Mouse (Mus musculus) embryonic facial prominence, embryonic 13.5 days (tissue): ENCODE measurements around the gene Dnah6. TPM values are rescaled to one million over a fixed set of nuclear protein-coding genes. Genes with fewer than 3 reads are reported as not detected.

Source experiments
- ATAC-seq: fragments of 200-750 bp; cut with Nextera tagmentation; 2 replicates; pipeline ENCODE4 v1.8.0; 2017; ENCODE audit warnings: low read depth; ENCODE audit not compliant: insufficient number of reproducible peaks, insufficient read depth, low FRiP score, low TSS enrichment
- H3K27ac ChIP-seq: fragments of 300-500 bp; sonication (generic); 2 replicates; pipeline ENCODE4 v1.5.1; 2015; ENCODE audit warnings: moderate library complexity, mild to moderate bottlenecking, inconsistent platforms
- H3K27me3 ChIP-seq: fragments of 300-500 bp; sonication (generic); 2 replicates; pipeline ENCODE4 v1.6.1; 2015; ENCODE audit warnings: mild to moderate bottlenecking, inconsistent platforms
- H3K36me3 ChIP-seq: fragments of 300-500 bp; sonication (generic); 2 replicates; pipeline ENCODE4 v1.6.1; 2015; ENCODE audit warnings: mild to moderate bottlenecking, inconsistent platforms
- H3K4me1 ChIP-seq: fragments of 300-500 bp; sonication (generic); 2 replicates; pipeline ENCODE4 v1.6.1; 2015; ENCODE audit warnings: inconsistent platforms
- H3K4me2 ChIP-seq: fragments of 300-500 bp; sonication (generic); 2 replicates; pipeline ENCODE4 v1.6.1; 2015; ENCODE audit warnings: moderate library complexity, mild to moderate bottlenecking, inconsistent platforms
- H3K4me3 ChIP-seq: fragments of 300-500 bp; sonication (generic); 2 replicates; pipeline ENCODE4 v1.5.1; 2015; ENCODE audit warnings: mild to moderate bottlenecking, inconsistent platforms
- H3K9ac ChIP-seq: fragments of 300-500 bp; sonication (generic); 2 replicates; pipeline ENCODE4 v1.6.1; 2015; ENCODE audit warnings: mild to moderate bottlenecking, inconsistent platforms
- H3K9me3 ChIP-seq: fragments of 300-500 bp; sonication (generic); 2 replicates; pipeline ENCODE4 v1.6.1; 2016; ENCODE audit warnings: inconsistent platforms
- WGBS: fragments of 180-500 bp; shearing (Covaris S2); methylation state at CpG from one replicate; pipeline ENCODE4 v1.1.7; 2015; ENCODE audit warnings: mixed read lengths; 5-methylcytosine and 5-hydroxymethylcytosine counted together
- polyA plus RNA-seq: library from polyadenylated mRNA; unstranded; fragments of >200 nt; fragmentation: Nextera tagmentation; extraction: Ambion mirVana; gene quantifications from 2 replicates; pipeline ENCODE4 v1.2.1, GENCODE M21; 2015

Dnah6 gene
- polyA plus RNA-seq, 1 experiment from 2014 or later, result not detected

DNA sequence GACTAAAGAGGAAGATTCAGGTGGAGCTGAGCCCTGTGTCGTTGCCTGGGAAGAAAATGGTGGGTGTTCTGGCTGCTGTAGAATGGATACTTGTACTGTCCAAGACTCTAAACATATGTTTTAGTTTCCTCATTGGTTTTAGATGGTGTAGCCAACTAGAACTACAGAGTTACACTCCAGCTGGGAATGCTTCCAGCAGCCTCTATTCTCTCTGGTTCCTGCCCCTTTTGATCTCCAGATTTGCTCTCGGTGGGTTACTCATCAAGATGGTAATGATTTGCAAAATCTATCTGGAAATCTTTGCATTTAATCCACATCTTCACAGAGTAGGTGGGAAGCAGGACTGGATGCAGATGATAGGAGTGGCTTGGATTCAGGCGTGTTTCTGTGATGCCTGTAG lies 80.6 kb downstream of the Dnah6 start:
- Histone ChIP-seq H3K4me3 (no peak overlapping the region), H3K27me3 (no peaks in the 10 kb centered on the region), H3K4me2 (no peak overlapping the region), H3K4me1 (peaks cover 9% of the 10 kb centered on the region; the same call in 1 of the 2 replicates), H3K9me3 (no peaks in the 10 kb centered on the region), H3K27ac (no peak overlapping the region), H3K36me3 (no peaks in the 10 kb centered on the region), H3K9ac (no peak overlapping the region)
- ATAC-seq, result no peak
- WGBS, result 65% methylated on average over 3 of the region's 3 CpGs

DNA sequence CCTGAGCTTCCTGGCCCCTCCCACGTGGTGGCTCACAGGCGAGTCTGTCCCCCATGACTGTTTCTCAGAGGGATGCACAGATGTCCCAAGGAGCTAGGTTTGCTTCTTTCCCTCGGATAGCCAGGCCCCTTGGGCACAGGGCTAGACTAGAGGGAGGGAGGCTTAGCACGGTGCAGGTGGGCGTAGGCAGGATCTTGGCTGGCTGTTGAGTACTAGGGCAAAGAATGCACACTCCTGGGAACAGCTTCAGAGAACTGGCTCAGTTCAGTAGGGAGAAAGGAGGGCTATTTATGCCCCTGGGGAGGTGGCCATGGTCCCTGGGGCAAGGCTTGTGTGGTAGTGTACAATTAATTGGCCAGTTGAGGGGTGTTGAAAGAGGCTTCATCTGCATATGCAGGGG lies 88.7 kb downstream of the Dnah6 start:
- Histone ChIP-seq H3K9me3 (no peaks in the 10 kb centered on the region), H3K4me3 (no peak overlapping the region), H3K27me3 (no peaks in the 10 kb centered on the region), H3K9ac (no peak overlapping the region), H3K27ac (no peak overlapping the region), H3K36me3 (no peaks in the 10 kb centered on the region), H3K4me1 (peaks cover 7% of the 10 kb centered on the region; the same call in 1 of the 2 replicates), H3K4me2 (no peak overlapping the region)
- 41% methylated on average over 5 of the region's 5 CpGs for WGBS
- no peak for ATAC-seq

DNA sequence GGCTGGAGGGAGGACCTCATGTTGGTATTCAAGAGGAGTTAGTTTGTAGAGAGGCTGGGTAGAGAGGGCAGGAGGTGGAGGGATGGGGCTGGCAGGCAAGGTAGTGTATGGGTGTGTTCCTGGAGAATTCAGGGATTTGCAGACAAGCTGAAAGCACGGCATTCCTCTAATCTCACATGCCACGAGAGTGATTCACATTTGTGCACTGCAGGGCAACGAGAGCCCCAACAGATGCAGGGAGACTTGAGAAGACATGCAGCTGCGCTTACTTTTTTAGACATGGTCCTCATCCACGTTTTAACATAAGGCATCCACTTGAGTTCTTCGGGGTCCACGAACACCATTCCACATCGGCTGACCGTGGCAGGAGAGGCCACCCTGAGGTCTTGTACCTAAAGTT lies 93.9 kb downstream of the Dnah6 start:
- WGBS, result 75% methylated on average over 9 of the region's 9 CpGs
- Histone ChIP-seq H3K4me3 (no peak overlapping the region), H3K4me2 (no peak overlapping the region), H3K9ac (no peak overlapping the region), H3K4me1 (no peaks in the 10 kb centered on the region), H3K27me3 (no peaks in the 10 kb centered on the region), H3K9me3 (no peaks in the 10 kb centered on the region), H3K36me3 (no peaks in the 10 kb centered on the region), H3K27ac (no peak overlapping the region)
- ATAC-seq, result no peak

DNA sequence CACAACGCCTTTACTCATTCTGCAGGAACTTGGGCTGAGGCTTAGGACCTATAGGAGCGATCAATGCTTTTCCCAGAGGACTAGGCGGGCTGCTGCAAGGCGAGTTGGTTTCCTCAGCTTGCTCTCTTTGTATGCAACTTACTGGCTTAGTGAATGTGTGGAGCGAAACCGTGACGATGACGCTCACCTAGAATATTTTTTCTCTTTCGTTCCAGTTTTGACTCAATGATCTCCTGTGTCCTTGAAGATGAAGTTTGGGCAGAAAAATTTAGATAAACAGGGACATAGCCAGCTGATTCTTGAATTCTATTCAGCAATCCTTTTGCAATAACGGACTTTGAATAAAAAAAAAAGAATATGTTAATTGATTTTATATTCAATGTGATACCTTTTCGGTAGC lies 101.1 kb downstream of the Dnah6 start:
- Histone ChIP-seq H3K27ac (no peak overlapping the region), H3K9ac (no peak overlapping the region), H3K4me1 (no peaks in the 10 kb centered on the region), H3K4me2 (no peak overlapping the region), H3K4me3 (no peak overlapping the region), H3K27me3 (no peaks in the 10 kb centered on the region), H3K9me3 (no peaks in the 10 kb centered on the region), H3K36me3 (no peaks in the 10 kb centered on the region)
- WGBS, result 87% methylated on average over 11 of the region's 11 CpGs
- no peak for ATAC-seq

DNA sequence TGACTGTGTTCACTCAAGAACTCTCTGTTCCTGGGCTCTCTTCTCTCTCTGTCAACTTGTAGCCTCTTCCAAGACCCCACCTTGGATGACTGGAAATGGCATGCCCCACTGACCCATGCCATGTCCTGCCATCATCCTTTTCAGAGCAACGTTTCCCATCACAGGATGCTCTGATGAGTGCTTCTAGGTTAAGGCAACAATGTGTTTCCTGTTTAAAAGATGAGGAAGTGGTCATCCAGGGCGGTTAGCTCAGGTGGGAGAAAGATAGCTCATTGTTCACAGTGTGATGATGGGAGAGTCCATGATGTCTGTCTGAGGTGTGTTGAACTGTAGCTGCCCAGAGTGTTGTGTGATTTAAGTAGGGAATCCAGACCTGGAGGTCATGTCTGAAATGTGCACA lies 107.6 kb downstream of the Dnah6 start:
- Histone ChIP-seq H3K27ac (no peak overlapping the region), H3K27me3 (no peaks in the 10 kb centered on the region), H3K9ac (no peak overlapping the region), H3K4me2 (no peak overlapping the region), H3K36me3 (no peaks in the 10 kb centered on the region), H3K4me3 (no peak overlapping the region), H3K4me1 (no peaks in the 10 kb centered on the region), H3K9me3 (no peaks in the 10 kb centered on the region)
- ATAC-seq, result no peak
- 54% methylated on average over 2 of the region's 2 CpGs for WGBS

DNA sequence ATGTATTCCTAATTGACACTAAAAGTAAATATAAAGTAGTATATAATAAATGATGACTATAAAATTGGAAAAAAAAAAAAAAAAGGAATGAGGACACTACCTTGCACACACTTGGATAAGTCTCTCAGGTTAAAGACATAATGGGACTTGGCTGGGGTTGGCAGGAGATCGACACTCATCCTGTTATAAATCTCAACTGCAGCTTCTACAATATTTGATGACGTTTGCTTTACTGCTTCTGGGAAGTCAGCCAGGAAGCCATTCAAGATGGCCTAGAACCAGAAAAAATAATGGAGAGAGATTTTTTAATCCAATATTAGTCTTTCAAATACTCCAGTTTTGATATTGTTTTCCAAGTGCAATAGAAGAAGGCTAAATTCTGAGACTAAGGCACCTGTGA lies 108.1 kb downstream of the Dnah6 start:
- no peak overlapping the region for H3K9ac ChIP-seq
- no peaks in the 10 kb centered on the region for H3K9me3 ChIP-seq
- no peak overlapping the region for H3K4me2 ChIP-seq
- no peaks in the 10 kb centered on the region for H3K4me1 ChIP-seq
- H3K27ac ChIP-seq, result no peak overlapping the region
- ATAC-seq, result no peak
- H3K27me3 ChIP-seq, result no peaks in the 10 kb centered on the region
- no peak overlapping the region for H3K4me3 ChIP-seq
- no peaks in the 10 kb centered on the region for H3K36me3 ChIP-seq
- 61% methylated on average over 2 of the region's 2 CpGs for WGBS

DNA sequence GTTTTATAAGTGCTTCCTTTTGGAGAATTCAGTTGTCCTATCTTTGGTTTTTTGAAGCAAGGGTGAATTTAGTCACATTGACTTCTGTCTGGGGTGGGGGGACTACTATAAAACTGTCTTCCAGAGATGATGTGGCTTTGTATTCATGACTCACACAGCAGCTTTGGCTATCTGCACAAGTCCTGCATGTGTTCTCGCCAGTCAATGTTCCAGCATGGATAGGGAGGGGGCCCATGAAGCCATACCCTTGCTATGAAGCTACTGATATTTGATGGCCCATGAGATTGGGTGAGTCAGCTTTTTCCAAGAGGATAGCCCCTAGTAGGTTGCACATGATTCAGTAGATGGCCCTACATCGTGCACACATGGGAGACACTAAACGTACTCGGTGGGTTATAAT lies 128.3 kb downstream of the Dnah6 start:
- Histone ChIP-seq H3K4me1 (no peaks in the 10 kb centered on the region), H3K27me3 (no peaks in the 10 kb centered on the region), H3K4me2 (no peak overlapping the region), H3K9me3 (no peaks in the 10 kb centered on the region), H3K4me3 (no peak overlapping the region), H3K27ac (no peak overlapping the region), H3K36me3 (no peaks in the 10 kb centered on the region), H3K9ac (no peak overlapping the region)
- WGBS, result 92% methylated on average over 4 of the region's 4 CpGs
- ATAC-seq, result no peak

DNA sequence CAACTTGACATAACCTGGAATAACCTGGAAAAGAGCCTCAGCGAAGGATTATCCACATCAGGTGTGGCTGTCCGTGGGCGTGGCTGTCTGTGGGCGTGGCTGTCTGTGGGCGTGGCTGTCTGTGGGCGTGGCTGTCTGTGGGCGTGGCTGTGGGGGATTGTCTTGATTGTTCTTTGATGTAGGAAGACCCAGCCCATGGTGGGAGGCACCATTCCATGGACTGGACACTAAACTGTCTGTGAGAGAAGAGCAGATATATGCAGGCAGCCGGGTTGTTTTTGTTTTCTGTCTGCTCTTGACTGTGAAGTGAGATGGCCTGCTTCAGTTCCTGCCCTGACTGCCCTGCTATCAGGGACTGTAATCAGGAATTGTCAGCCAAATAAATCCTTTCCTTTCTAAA lies 130.6 kb downstream of the Dnah6 start:
- WGBS, result 76% methylated on average over 8 of the region's 8 CpGs

DNA sequence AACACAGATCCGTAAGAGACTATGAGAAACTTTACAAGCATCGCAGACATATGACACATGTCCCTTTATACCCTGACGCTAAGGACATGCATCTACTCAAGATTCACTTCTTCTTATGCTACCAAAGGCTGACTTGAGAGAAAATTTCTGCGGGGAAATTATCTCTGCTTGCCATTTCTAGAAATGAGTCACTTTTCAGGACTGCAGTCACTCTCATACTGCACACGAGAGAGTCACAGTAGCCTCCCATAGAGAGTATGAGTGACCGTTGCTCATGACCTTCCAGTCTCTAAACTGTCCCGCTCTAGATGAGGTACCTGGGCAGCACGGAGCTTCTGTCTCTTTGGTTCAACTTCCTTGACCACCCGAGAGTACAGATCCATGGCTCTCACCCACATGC lies 138.9 kb downstream of the Dnah6 start:
- 91% methylated on average over 9 of the region's 9 CpGs for WGBS

More for the DNA sequence above, 130.6 kb downstream of the Dnah6 start:
- H3K9ac ChIP-seq, result no peak overlapping the region
- no peak for ATAC-seq
- no peaks in the 10 kb centered on the region for H3K4me1 ChIP-seq
- H3K4me2 ChIP-seq, result no peak overlapping the region
- no peak overlapping the region for H3K27ac ChIP-seq
- no peaks in the 10 kb centered on the region for H3K9me3 ChIP-seq
- H3K36me3 ChIP-seq, result no peaks in the 10 kb centered on the region
- H3K4me3 ChIP-seq, result no peak overlapping the region
- no peaks in the 10 kb centered on the region for H3K27me3 ChIP-seq

DNA sequence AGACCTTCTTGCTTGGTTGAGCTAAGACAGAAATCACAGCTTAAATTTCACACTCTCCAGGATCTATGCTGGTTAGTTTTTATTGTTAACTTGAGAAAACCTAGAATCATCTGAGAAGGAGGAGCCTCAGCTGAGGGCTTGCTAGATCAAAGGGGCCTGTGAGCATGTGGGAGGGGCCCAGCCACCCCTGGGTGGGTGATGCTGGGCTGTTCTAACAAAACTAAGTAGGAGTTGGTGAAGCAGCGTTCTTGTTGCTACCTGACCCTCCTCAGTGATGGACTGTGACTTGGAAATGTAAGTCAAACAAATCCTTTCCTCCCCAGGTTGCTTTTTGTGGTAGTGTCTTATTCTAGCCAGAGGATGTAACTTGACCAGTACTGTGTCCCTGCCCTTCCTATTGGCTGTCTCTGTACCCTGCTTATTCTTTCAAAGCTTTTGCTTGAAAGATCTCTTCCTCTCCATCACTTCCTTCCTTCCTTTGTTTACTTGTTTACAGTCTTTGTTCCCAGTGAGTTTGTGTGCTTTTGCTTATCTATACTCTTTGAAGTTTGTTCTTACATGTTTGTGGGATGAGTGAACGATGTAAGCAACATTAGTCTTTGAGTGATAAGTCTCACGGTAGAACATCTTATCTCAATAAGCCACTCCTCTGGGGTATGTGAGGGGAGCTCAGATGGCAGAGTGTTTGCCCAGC lies 149.2 kb downstream of the Dnah6 start:
- Histone ChIP-seq H3K4me1 (no peaks in the 10 kb centered on the region), H3K27me3 (no peaks in the 10 kb centered on the region), H3K36me3 (no peaks in the 10 kb centered on the region), H3K4me3 (no peak overlapping the region), H3K9ac (no peak overlapping the region), H3K27ac (no peak overlapping the region), H3K4me2 (no peak overlapping the region), H3K9me3 (no peaks in the 10 kb centered on the region)
- no peak for ATAC-seq
- WGBS, result 74% methylated on average over 3 of the region's 3 CpGs

More for the DNA sequence above, 138.9 kb downstream of the Dnah6 start:
- ATAC-seq, result no peak
- Histone ChIP-seq H3K27ac (no peak overlapping the region), H3K36me3 (no peaks in the 10 kb centered on the region), H3K4me3 (no peak overlapping the region), H3K4me2 (no peak overlapping the region), H3K9me3 (peaks cover 6% of the 10 kb centered on the region; the same call in 1 of the 2 replicates), H3K4me1 (no peaks in the 10 kb centered on the region), H3K27me3 (no peaks in the 10 kb centered on the region), H3K9ac (no peak overlapping the region)

DNA sequence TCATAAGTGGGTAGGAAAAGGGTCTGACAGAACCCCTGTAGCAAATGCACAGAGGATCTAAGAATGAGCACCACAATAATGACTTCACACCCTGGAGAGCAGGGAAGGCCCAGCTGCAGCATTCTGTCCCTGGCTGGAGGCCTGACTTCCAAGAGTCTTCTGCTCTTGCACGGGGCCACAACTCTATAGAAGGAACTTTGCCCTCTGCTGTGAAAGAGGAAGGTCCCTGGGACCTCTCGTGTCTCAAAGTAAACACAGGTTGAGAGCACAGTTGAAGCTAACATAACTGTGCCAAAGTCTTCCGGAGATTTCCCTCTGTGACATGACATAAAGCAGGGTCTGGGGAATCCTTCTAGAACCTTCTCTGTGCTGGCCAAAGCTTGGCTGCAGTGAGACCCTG lies 150.2 kb downstream of the Dnah6 start:
- no peak overlapping the region for H3K27ac ChIP-seq
- 84% methylated on average over 3 of the region's 3 CpGs for WGBS
- H3K9ac ChIP-seq, result no peak overlapping the region
- no peak for ATAC-seq
- H3K27me3 ChIP-seq, result no peaks in the 10 kb centered on the region
- H3K36me3 ChIP-seq, result no peaks in the 10 kb centered on the region
- H3K4me1 ChIP-seq, result no peaks in the 10 kb centered on the region
- H3K4me2 ChIP-seq, result no peak overlapping the region
- H3K9me3 ChIP-seq, result no peaks in the 10 kb centered on the region
- H3K4me3 ChIP-seq, result no peak overlapping the region

DNA sequence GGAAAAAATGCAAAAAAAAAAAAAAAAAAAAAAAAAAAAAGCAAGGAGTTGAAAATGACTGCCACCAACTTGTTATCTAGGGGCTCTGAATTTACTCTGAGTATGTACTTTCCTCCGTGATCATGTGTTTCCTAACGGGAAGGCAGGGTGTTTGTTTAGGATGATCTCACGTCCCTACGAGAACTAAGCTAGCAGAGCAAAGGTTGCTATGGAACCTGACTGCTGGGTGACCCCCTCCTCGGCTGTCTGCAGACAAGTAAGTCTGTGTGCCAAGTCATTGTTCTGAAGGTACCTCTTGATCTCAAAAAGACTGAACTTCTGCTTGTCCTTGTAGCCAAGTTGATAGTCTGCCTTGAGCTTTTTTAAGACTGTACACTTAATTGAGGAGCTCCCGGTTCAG lies 150.8 kb downstream of the Dnah6 start:
- Histone ChIP-seq H3K36me3 (no peaks in the 10 kb centered on the region), H3K9me3 (no peaks in the 10 kb centered on the region), H3K9ac (no peak overlapping the region), H3K4me3 (no peak overlapping the region), H3K4me2 (no peak overlapping the region), H3K27me3 (no peaks in the 10 kb centered on the region), H3K4me1 (no peaks in the 10 kb centered on the region), H3K27ac (no peak overlapping the region)
- ATAC-seq, result no peak
- 85% methylated on average over 6 of the region's 6 CpGs for WGBS
